Mouse (Mus musculus): Measurements from ENCODE around the gene Sbp. TPM values are rescaled to one million over a fixed set of nuclear protein-coding genes. Genes with fewer than 3 reads are reported as not detected.
A peak's percentile ranks its signal among the peaks of the same experiment; 100 is the strongest.

The Sbp gene
- polyA plus RNA-seq, 1 experiment, result not detected

GRCm38 (mm10) chr17:23955174-23955573 lies 13.7 kb downstream of the Sbp start, which contains the start of gene Sbpl:
Gene Sbpl, minus strand, starts transcription at chr17:23955274.
- Histone ChIP-seq H3K27ac (ENCODE audit: control insufficient read depth, insufficient read depth, low read depth, low read length) (no peak within 1 kb of the TSS), H3K27me3 (ENCODE audit: control insufficient read depth, insufficient read depth, low read length) (no peaks in the 10 kb centered on the region), H3K4me3 (ENCODE audit: control insufficient read depth, low read depth, low read length) (no peak within 1 kb of the TSS), H3K4me1 (ENCODE audit: control insufficient read depth, insufficient read depth, low read length) (no peaks in the 10 kb centered on the region), H3K36me3 (ENCODE audit: control insufficient read depth, insufficient read depth, low read length) (no peaks in the 10 kb centered on the region)
- no peak for TF ChIP-seq CTCF (IDR thresholded peaks at IDR 0.05; ENCODE audit: control insufficient read depth, insufficient read depth, insufficient replicate concordance, low read depth, low read length)
- TF ChIP-seq POLR2A (IDR thresholded peaks at IDR 0.05; ENCODE audit: control insufficient read depth, low read depth, low read length), result no peak

GRCm38 (mm10) chr17:23960084-23960738 lies 18.7 kb downstream of the Sbp start:
- Histone ChIP-seq H3K4me1 (ENCODE audit: control insufficient read depth, insufficient read depth, low read length) (no peaks in the 10 kb centered on the region), H3K36me3 (ENCODE audit: control insufficient read depth, insufficient read depth, low read length) (no peaks in the 10 kb centered on the region), H3K4me3 (ENCODE audit: control insufficient read depth, low read depth, low read length) (no peak overlapping the region), H3K27me3 (ENCODE audit: control insufficient read depth, insufficient read depth, low read length) (no peaks in the 10 kb centered on the region), H3K27ac (ENCODE audit: control insufficient read depth, insufficient read depth, low read depth, low read length) (no peak overlapping the region)
- TF ChIP-seq POLR2A (IDR thresholded peaks at IDR 0.05; ENCODE audit: control insufficient read depth, low read depth, low read length) (no peak), CTCF (IDR thresholded peaks at IDR 0.05; ENCODE audit: control insufficient read depth, insufficient read depth, insufficient replicate concordance, low read depth, low read length) (peak; percentile 89; the same call in 1 of the 2 replicates)

GRCm38 (mm10) chr17:23961573-23962122 lies 20.2 kb downstream of the Sbp start:
- TF ChIP-seq POLR2A (IDR thresholded peaks at IDR 0.05; ENCODE audit: control insufficient read depth, low read depth, low read length) (no peak), CTCF (IDR thresholded peaks at IDR 0.05; ENCODE audit: control insufficient read depth, insufficient read depth, insufficient replicate concordance, low read depth, low read length) (no peak)
- H3K4me1 ChIP-seq (ENCODE audit: control insufficient read depth, insufficient read depth, low read length), result no peaks in the 10 kb centered on the region; the same call in 1 of the 2 replicates
- no peaks in the 10 kb centered on the region for H3K27me3 ChIP-seq (ENCODE audit: control insufficient read depth, insufficient read depth, low read length)
- no peak overlapping the region for H3K4me3 ChIP-seq (ENCODE audit: control insufficient read depth, low read depth, low read length)
- no peaks in the 10 kb centered on the region for H3K36me3 ChIP-seq (ENCODE audit: control insufficient read depth, insufficient read depth, low read length)
- no peak overlapping the region for H3K27ac ChIP-seq (ENCODE audit: control insufficient read depth, insufficient read depth, low read depth, low read length)

GRCm38 (mm10) chr17:23965805-23966425 lies 24.4 kb downstream of the Sbp start:
- no peak overlapping the region for H3K4me3 ChIP-seq (ENCODE audit: control insufficient read depth, low read depth, low read length)
- H3K27me3 ChIP-seq (ENCODE audit: control insufficient read depth, insufficient read depth, low read length), result no peaks in the 10 kb centered on the region
- H3K4me1 ChIP-seq (ENCODE audit: control insufficient read depth, insufficient read depth, low read length), result no peaks in the 10 kb centered on the region; the same call in 1 of the 2 replicates
- TF ChIP-seq CTCF (IDR thresholded peaks at IDR 0.05; ENCODE audit: control insufficient read depth, insufficient read depth, insufficient replicate concordance, low read depth, low read length) (no peak; the same call in 1 of the 2 replicates), POLR2A (IDR thresholded peaks at IDR 0.05; ENCODE audit: control insufficient read depth, low read depth, low read length) (no peak)
- H3K27ac ChIP-seq (ENCODE audit: control insufficient read depth, insufficient read depth, low read depth, low read length), result peak overlapping the region; percentile 14; the same call in 1 of the 2 replicates
- H3K36me3 ChIP-seq (ENCODE audit: control insufficient read depth, insufficient read depth, low read length), result no peaks in the 10 kb centered on the region

GRCm38 (mm10) chr17:23966658-23967401 lies 25.4 kb downstream of the Sbp start:
- Histone ChIP-seq H3K27ac (ENCODE audit: control insufficient read depth, insufficient read depth, low read depth, low read length) (0 out of 2 replicates have a peak overlapping the region, but pooled peaks have one; percentile 12), H3K27me3 (ENCODE audit: control insufficient read depth, insufficient read depth, low read length) (no peaks in the 10 kb centered on the region), H3K4me1 (ENCODE audit: control insufficient read depth, insufficient read depth, low read length) (no peaks in the 10 kb centered on the region; the same call in 1 of the 2 replicates), H3K4me3 (ENCODE audit: control insufficient read depth, low read depth, low read length) (no peak overlapping the region), H3K36me3 (ENCODE audit: control insufficient read depth, insufficient read depth, low read length) (no peaks in the 10 kb centered on the region)
- no peak for TF ChIP-seq POLR2A (IDR thresholded peaks at IDR 0.05; ENCODE audit: control insufficient read depth, low read depth, low read length)

- TF ChIP-seq CTCF (IDR thresholded peaks at IDR 0.05; ENCODE audit: control insufficient read depth, insufficient read depth, insufficient replicate concordance, low read depth, low read length) (no peak), POLR2A (IDR thresholded peaks at IDR 0.05; ENCODE audit: control insufficient read depth, low read depth, low read length) (no peak)
- H3K27me3 ChIP-seq (ENCODE audit: control insufficient read depth, insufficient read depth, low read length), result no peaks in the 10 kb centered on the region
- H3K36me3 ChIP-seq (ENCODE audit: control insufficient read depth, insufficient read depth, low read length), result no peaks in the 10 kb centered on the region
- no peak overlapping the region for H3K4me3 ChIP-seq (ENCODE audit: control insufficient read depth, low read depth, low read length)
- no peaks in the 10 kb centered on the region; the same call in 1 of the 2 replicates for H3K4me1 ChIP-seq (ENCODE audit: control insufficient read depth, insufficient read depth, low read length)
- H3K27ac ChIP-seq (ENCODE audit: control insufficient read depth, insufficient read depth, low read depth, low read length), result no peak overlapping the region
These were observed 27.3 kb downstream of the Sbp start for GRCm38 (mm10) chr17:23968780-23969179.

GRCm38 (mm10) chr17:23969231-23969630 lies 27.8 kb downstream of the Sbp start:
- Histone ChIP-seq H3K4me1 (ENCODE audit: control insufficient read depth, insufficient read depth, low read length) (no peaks in the 10 kb centered on the region; the same call in 1 of the 2 replicates), H3K27me3 (ENCODE audit: control insufficient read depth, insufficient read depth, low read length) (no peaks in the 10 kb centered on the region), H3K36me3 (ENCODE audit: control insufficient read depth, insufficient read depth, low read length) (no peaks in the 10 kb centered on the region), H3K4me3 (ENCODE audit: control insufficient read depth, low read depth, low read length) (no peak overlapping the region), H3K27ac (ENCODE audit: control insufficient read depth, insufficient read depth, low read depth, low read length) (no peak overlapping the region)
- TF ChIP-seq CTCF (IDR thresholded peaks at IDR 0.05; ENCODE audit: control insufficient read depth, insufficient read depth, insufficient replicate concordance, low read depth, low read length), result peak; percentile 81; the same call in 1 of the 2 replicates
- TF ChIP-seq POLR2A (IDR thresholded peaks at IDR 0.05; ENCODE audit: control insufficient read depth, low read depth, low read length), result no peak
